Mouse (Mus musculus): ENCODE data around the gene Abcf3. TPM values are rescaled to one million over a fixed set of nuclear protein-coding genes. Genes with fewer than 3 reads are reported as not detected.
A peak's percentile ranks its signal among the peaks of the same experiment; 100 is the strongest.

The Abcf3 gene
- total RNA-seq (2021): 10 to 100 TPM; 85.1 to 93.0 TPM
- long read RNA-seq, experiment 1, transcript Abcf3-201 (21 exons, 3,090 nt): major isoform, 60 of 88 reads
- long read RNA-seq, experiment 1, partial matches to known transcripts: 9 of 88 reads
- long read RNA-seq, experiment 1, other reads (novel, unspliced or antisense): 19 of 88 reads
- long read RNA-seq, experiment 2, transcript Abcf3-201 (21 exons, 3,090 nt): major isoform, 94 of 116 reads
- long read RNA-seq, experiment 2, partial matches to known transcripts: 8 of 116 reads
- long read RNA-seq, experiment 2, other reads (novel, unspliced or antisense): 14 of 116 reads

- no peak for TF ChIP-seq CTCF (conservative IDR thresholded peaks at IDR 0.05)
- peak within 1 kb of the TSS; percentile 73 for H3K4me3 ChIP-seq
- peak; percentile 98 to 99 for DNase-seq (ENCODE audit: low spot score in 2 of 2)
- H3K27ac ChIP-seq: peak within 1 kb of the TSS; percentile 90
Measured at GRCm38 (mm10) chr16:20548096-20548948, at the start of gene Abcf3. Abcf3 (plus strand) TSS chr16:20548577.

GRCm38 (mm10) chr16:20498677-20499475 is 49.5 kb upstream of the Abcf3 start, which contains the start of gene Eif2b5:
Eif2b5 (plus strand) TSS chr16:20498817.
- TF ChIP-seq CTCF (conservative IDR thresholded peaks at IDR 0.05): peak; percentile 25

DNA sequence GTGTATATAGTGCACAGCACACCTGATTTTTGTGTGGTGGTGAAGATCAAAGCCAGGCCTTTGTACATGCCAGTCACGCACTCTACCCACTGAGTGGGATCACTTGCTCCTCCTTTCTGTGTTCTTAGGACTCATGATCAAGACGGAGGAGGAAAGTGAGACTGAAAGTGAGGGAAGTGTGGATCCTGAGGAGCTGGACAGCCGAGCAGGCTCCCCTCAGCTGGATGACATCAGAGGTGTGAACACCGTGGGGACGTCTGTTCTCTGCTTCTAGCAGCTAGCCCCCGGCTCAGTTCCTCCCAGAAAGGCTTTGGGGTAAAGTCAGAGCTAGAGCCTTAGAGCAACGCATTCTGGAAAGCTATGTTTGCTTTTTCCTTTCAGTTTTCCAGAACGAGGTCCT is 42.4 kb upstream of the Abcf3 start:
- no peak overlapping the region for H3K4me3 ChIP-seq
- TF ChIP-seq CTCF (conservative IDR thresholded peaks at IDR 0.05): no peak
- no peak overlapping the region for H3K27ac ChIP-seq
- DNase-seq (ENCODE audit: low spot score in 2 of 2): no peak

More at GRCm38 (mm10) chr16:20498677-20499475, 49.5 kb upstream of the Abcf3 start, which contains the start of gene Eif2b5:
- Histone ChIP-seq H3K27ac (peak within 1 kb of the TSS; percentile 88), H3K4me3 (peak within 1 kb of the TSS; percentile 91)
- DNase-seq (ENCODE audit: low spot score in 2 of 2): peak; percentile 93 to 95

GRCm38 (mm10) chr16:20509349-20509748 is 39.0 kb upstream of the Abcf3 start:
- TF ChIP-seq CTCF (conservative IDR thresholded peaks at IDR 0.05): peak; percentile 69

GRCm38 (mm10) chr16:20511277-20511847 is 37.0 kb upstream of the Abcf3 start:
- TF ChIP-seq CTCF (conservative IDR thresholded peaks at IDR 0.05): no peak

More at GRCm38 (mm10) chr16:20509349-20509748, 39.0 kb upstream of the Abcf3 start:
- Histone ChIP-seq H3K27ac (no peak overlapping the region), H3K4me3 (no peak overlapping the region)
- DNase-seq (ENCODE audit: low spot score in 2 of 2): no peak

DNA sequence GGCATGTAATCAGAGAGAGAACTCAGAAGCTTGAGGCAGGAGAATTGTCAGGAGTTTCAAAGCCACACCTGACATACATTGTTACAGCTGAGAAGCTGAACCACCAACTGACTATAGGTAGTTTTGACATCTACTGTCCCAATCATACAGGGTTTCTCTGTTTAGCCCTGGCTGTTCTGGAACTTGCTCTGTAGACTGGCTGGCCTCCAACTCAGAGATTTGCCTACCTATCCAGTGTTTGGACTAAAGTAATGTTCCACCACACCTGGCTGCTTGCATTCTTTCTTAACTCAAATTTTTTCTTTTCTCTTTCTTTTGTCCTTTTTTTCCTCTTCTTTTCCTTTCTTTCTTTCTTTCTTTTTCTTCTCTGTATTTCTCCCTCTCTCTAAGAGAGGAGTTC is 32.3 kb upstream of the Abcf3 start:
- H3K27ac ChIP-seq: peak overlapping the region; percentile 92; the same call in 1 of the 2 replicates
- no peak for TF ChIP-seq CTCF (conservative IDR thresholded peaks at IDR 0.05)

More at GRCm38 (mm10) chr16:20511277-20511847, 37.0 kb upstream of the Abcf3 start:
- DNase-seq (ENCODE audit: low spot score in 2 of 2): no peak
- Histone ChIP-seq H3K27ac (no peak overlapping the region), H3K4me3 (no peak overlapping the region)

DNA sequence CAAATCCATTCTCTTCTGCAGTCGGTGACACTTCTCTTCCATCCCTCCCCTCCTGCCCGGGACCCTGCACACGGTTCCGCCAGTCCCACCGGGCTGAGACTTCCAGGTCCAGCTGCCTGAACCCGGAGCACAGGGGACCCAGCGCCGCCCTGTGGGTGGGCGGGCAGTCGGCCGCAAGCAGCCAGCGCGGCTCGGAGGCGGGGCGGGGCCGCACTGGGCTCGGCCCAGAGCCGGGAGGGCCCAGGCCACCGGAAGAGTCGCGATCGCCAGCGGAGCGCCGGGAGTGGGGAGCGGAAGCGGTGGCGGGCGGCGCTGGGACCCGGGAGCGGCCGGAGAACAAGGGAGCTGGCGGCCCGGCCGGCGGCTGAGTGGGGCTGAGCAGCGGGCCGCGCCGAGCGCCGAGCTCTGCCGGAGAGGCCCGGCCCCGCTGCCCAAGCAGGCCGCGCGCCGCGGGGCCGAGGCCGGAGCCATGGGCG is 31.6 kb upstream of the Abcf3 start, which contains the start of gene Dvl3:
Gene Dvl3, plus strand, starts transcription at position 257 of the 476 bp plus-strand sequence.
- peak within 1 kb of the TSS; percentile 76 for H3K4me3 ChIP-seq
- TF ChIP-seq CTCF (conservative IDR thresholded peaks at IDR 0.05): peak; percentile 68
- peak within 1 kb of the TSS; percentile 92 for H3K27ac ChIP-seq
- DNase-seq (ENCODE audit: low spot score in 2 of 2): peak; percentile 84

More for the DNA sequence above, 32.3 kb upstream of the Abcf3 start:
- H3K4me3 ChIP-seq: peak overlapping the region; percentile 76
- DNase-seq (ENCODE audit: low spot score in 2 of 2): no peak

DNA sequence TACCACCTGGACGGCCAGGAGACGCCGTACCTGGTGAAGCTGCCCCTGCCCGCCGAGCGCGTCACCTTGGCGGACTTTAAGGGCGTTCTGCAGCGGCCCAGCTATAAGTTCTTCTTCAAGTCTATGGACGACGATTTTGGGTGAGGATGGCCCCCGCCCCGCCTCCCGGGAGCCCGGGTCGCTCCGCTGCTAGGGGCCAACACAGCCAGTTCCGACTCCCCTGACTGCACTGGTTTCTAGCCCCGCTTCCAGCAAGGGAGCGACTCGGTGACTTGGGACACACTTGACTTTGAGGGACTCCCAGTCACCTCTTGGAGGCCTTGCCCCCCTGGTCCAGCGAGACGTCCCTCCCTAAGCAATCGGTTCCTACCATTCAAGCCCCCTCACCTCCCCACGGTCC is 31.2 kb upstream of the Abcf3 start:
- no peak for TF ChIP-seq CTCF (conservative IDR thresholded peaks at IDR 0.05)
- H3K4me3 ChIP-seq: peak overlapping the region; percentile 76
- no peak for DNase-seq (ENCODE audit: low spot score in 2 of 2)
- H3K27ac ChIP-seq: peak overlapping the region; percentile 92

DNA sequence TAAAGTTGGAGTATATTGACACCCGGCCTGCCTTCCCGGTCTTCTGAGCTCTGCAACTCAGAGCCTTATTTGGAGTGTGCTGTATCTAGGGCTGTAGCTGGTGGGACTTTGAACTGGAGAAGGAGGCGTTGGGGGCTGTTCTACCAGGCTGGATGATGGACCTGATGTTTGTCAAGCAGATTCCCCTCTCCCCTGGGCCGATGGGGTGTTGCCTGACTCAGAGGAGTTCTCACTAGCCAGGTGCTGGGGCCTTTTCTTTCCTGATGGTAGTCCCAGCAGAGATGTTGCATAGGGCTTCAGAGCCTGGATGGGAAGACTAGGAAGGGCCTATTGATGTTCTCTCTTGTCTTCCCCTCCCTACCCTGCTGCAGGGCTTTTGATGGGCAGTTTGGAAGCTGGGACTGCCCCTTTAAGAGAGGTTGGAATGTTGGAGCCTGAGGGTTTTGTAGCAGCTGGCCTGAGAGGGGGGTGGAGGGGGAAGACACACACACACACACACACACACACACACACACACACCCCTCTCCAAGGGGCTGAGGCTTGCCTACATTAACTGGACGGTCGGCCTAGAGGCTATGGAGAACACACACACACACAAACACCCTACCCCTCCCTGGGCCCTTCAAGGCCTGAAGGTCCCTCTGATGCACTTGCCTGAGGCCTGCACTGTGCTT is 30.5 kb upstream of the Abcf3 start:
- TF ChIP-seq CTCF (conservative IDR thresholded peaks at IDR 0.05): no peak
- peak overlapping the region; percentile 92 for H3K27ac ChIP-seq
- H3K4me3 ChIP-seq: peak overlapping the region; percentile 76
- no peak for DNase-seq (ENCODE audit: low spot score in 2 of 2)

DNA sequence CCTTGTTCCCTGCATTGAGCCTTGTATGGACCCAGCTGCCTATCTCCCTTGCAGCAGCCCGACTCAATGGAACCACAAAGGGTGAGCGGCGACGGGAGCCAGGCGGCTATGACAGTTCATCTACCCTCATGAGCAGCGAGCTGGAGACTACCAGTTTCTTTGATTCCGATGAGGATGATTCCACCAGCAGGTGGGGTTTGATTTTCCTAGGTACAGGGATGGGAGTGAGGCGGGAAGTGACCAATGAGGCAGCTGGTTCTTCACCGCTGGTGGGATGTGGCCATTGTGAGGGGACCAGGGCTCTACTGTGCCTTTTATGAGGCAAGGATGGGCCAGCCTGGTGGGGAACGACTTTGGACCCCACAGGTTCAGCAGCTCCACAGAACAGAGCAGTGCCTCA is 24.5 kb upstream of the Abcf3 start:
- TF ChIP-seq CTCF (conservative IDR thresholded peaks at IDR 0.05): no peak
- Histone ChIP-seq H3K4me3 (no peak overlapping the region), H3K27ac (no peak overlapping the region)
- DNase-seq (ENCODE audit: low spot score in 2 of 2): no peak

DNA sequence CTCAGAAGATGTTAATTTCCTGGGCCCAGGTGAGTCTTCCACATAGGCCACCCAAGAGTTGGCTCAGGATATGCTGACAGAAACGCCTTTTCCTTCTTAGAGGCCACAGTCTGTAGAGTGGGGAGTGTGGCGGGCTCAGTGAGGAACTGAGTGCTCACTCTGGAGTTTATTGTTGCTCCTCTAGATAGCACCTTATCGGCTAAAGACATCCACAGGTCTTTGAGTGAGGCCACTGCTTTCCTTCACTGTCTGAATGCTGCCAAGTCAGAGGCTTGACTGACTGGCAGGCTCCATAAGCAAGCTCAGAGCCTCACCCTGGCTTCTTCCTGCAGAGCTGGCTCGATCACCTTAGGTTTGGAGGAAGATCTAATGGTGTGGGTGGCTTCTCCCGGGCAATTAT is 19.6 kb upstream of the Abcf3 start:
- no peak for DNase-seq (ENCODE audit: low spot score in 2 of 2)
- Histone ChIP-seq H3K27ac (no peak overlapping the region), H3K4me3 (no peak overlapping the region)
- TF ChIP-seq CTCF (conservative IDR thresholded peaks at IDR 0.05): no peak
